Mouse (Mus musculus) liver, embryonic 13.5 days (tissue): Measurements from ENCODE around the gene Gm13723. TPM values are rescaled to one million over a fixed set of nuclear protein-coding genes. Genes with fewer than 3 reads are reported as not detected.

ENCODE experiments used
- ATAC-seq: fragments of 200-750 bp; cut with Nextera tagmentation; 2 replicates; pipeline ENCODE4 v1.8.0; 2017; ENCODE audit warnings: low read depth, mild to moderate bottlenecking, moderate number of reproducible peaks, moderate library complexity
- DNase-seq: peaks from one replicate; pipeline ENCODE4 v3.0.0; 2022
- H3K27ac ChIP-seq: fragments of 300-500 bp; sonication (generic); 2 replicates; pipeline ENCODE4 v1.5.1; 2015; ENCODE audit warnings: moderate library complexity, mild to moderate bottlenecking, inconsistent platforms
- H3K27me3 ChIP-seq: fragments of 300-500 bp; sonication (generic); 2 replicates; pipeline ENCODE4 v1.6.1; 2015; ENCODE audit warnings: mild to moderate bottlenecking, inconsistent platforms
- H3K36me3 ChIP-seq: fragments of 300-500 bp; sonication (generic); 2 replicates; pipeline ENCODE4 v1.6.1; 2015; ENCODE audit warnings: mild to moderate bottlenecking, inconsistent platforms
- H3K4me1 ChIP-seq: fragments of 300-500 bp; sonication (generic); replicated peaks from 2 replicates; pipeline ENCODE4 v1.6.1; 2015; ENCODE audit warnings: inconsistent platforms
- H3K4me2 ChIP-seq: fragments of 300-500 bp; sonication (generic); 2 replicates; pipeline ENCODE4 v1.6.1; 2015; ENCODE audit warnings: inconsistent platforms, mild to moderate bottlenecking, moderate library complexity
- H3K4me3 ChIP-seq: fragments of 300-500 bp; sonication (generic); replicated peaks from 2 replicates; pipeline ENCODE4 v1.5.1; 2015; ENCODE audit warnings: mild to moderate bottlenecking, inconsistent platforms
- H3K9ac ChIP-seq: fragments of 300-500 bp; sonication (generic); 2 replicates; pipeline ENCODE4 v1.6.1; 2015; ENCODE audit warnings: mild to moderate bottlenecking, inconsistent platforms
- H3K9me3 ChIP-seq: fragments of 300-500 bp; sonication (generic); replicated peaks from 2 replicates; pipeline ENCODE4 v1.6.1; 2016; ENCODE audit warnings: inconsistent platforms
- WGBS: fragments of 180-500 bp; shearing (Covaris S2); methylation state at CpG from one replicate; pipeline ENCODE4 v1.1.7; 2015; ENCODE audit not compliant: insufficient replicate concordance; 5-methylcytosine and 5-hydroxymethylcytosine counted together
- polyA plus RNA-seq: library from polyadenylated mRNA; unstranded; fragments of >200 nt; fragmentation: Nextera tagmentation; extraction: Ambion mirVana; gene quantifications from 2 replicates; pipeline ENCODE4 v1.2.1, GENCODE M21; 2015

The Gm13723 gene
- polyA plus RNA-seq, result not detected in 2 replicates

GRCm38 (mm10) chr2:86874702-86875101 lies at the start of gene Gm13723:
Gm13723 (minus strand) TSS chr2:86874802.
- no peak within 1 kb of the TSS for H3K4me2 ChIP-seq
- no peak within 1 kb of the TSS for H3K9ac ChIP-seq
- H3K27me3 ChIP-seq, result no peaks in the 10 kb centered on the region
- H3K4me3 ChIP-seq, result no peak within 1 kb of the TSS
- no peaks in the 10 kb centered on the region for H3K9me3 ChIP-seq
- DNase-seq (no peak), ATAC-seq (no peak)
- no peak within 1 kb of the TSS for H3K27ac ChIP-seq
- no peaks in the 10 kb centered on the region for H3K4me1 ChIP-seq
- 38% methylated on average over 1 of the region's 1 CpGs for WGBS
- H3K36me3 ChIP-seq, result no peaks in the 10 kb centered on the region

- Histone ChIP-seq H3K9ac (no peak overlapping the region), H3K36me3 (no peaks in the 10 kb centered on the region), H3K27ac (no peak overlapping the region), H3K4me2 (no peak overlapping the region), H3K9me3 (no peaks in the 10 kb centered on the region), H3K4me1 (no peaks in the 10 kb centered on the region), H3K27me3 (no peaks in the 10 kb centered on the region), H3K4me3 (no peak overlapping the region)
- ATAC-seq (no peak), DNase-seq (no peak)
- WGBS, result 64% methylated on average over 2 of the region's 2 CpGs
Observed at GRCm38 (mm10) chr2:86905647-86906046, 31.0 kb upstream of the Gm13723 start.

- WGBS, result 72% methylated on average over 1 of the region's 1 CpGs
- ATAC-seq, result no peak
Observed at GRCm38 (mm10) chr2:86892116-86892515, 17.5 kb upstream of the Gm13723 start, which contains the start of gene Olfr1097. Olfr1097 (minus strand) TSS chr2:86892216.

GRCm38 (mm10) chr2:86851596-86851995 lies 23.0 kb downstream of the Gm13723 start, which contains the start of gene Olfr1095:
Olfr1095 (minus strand) TSS chr2:86851696.
- 72% methylated on average over 3 of the region's 3 CpGs for WGBS
- Histone ChIP-seq H3K36me3 (no peaks in the 10 kb centered on the region), H3K4me1 (no peaks in the 10 kb centered on the region), H3K27ac (no peak within 1 kb of the TSS), H3K9ac (no peak within 1 kb of the TSS), H3K27me3 (no peaks in the 10 kb centered on the region), H3K4me2 (no peak within 1 kb of the TSS), H3K4me3 (no peak within 1 kb of the TSS), H3K9me3 (no peaks in the 10 kb centered on the region)
- DNase-seq (no peak), ATAC-seq (no peak)

More at GRCm38 (mm10) chr2:86892116-86892515, 17.5 kb upstream of the Gm13723 start, which contains the start of gene Olfr1097:
- Histone ChIP-seq H3K4me1 (no peaks in the 10 kb centered on the region), H3K27ac (no peak within 1 kb of the TSS), H3K4me3 (no peak within 1 kb of the TSS), H3K9ac (no peak within 1 kb of the TSS), H3K4me2 (no peak within 1 kb of the TSS), H3K9me3 (no peaks in the 10 kb centered on the region), H3K27me3 (no peaks in the 10 kb centered on the region), H3K36me3 (no peaks in the 10 kb centered on the region)
- DNase-seq, result no peak

- Histone ChIP-seq H3K4me1 (no peaks in the 10 kb centered on the region), H3K4me3 (no peak within 1 kb of the TSS), H3K27me3 (no peaks in the 10 kb centered on the region), H3K36me3 (no peaks in the 10 kb centered on the region), H3K4me2 (no peak within 1 kb of the TSS), H3K27ac (no peak within 1 kb of the TSS), H3K9ac (no peak within 1 kb of the TSS), H3K9me3 (0 out of 2 replicates have a peak, but pooled peaks cover 3% of the 10 kb centered on the region)
- no peak for ATAC-seq
- no peak for DNase-seq
Observed at GRCm38 (mm10) chr2:86824363-86824762, 50.2 kb downstream of the Gm13723 start, which contains the start of gene Olfr1094. Olfr1094 (plus strand) TSS chr2:86824663.

Other genes starting within 250 kb of the Gm13723 start
- not detected in 2 replicates for gene Olfr1084, start 235.1 kb downstream of the Gm13723 start, polyA plus RNA-seq
- not detected in 2 replicates for gene Olfr1085, start 212.8 kb downstream of the Gm13723 start, polyA plus RNA-seq
- not detected in 2 replicates for gene Olfr1086, start 194.7 kb downstream of the Gm13723 start, polyA plus RNA-seq
- gene Olfr1087, start 176.4 kb downstream of the Gm13723 start, polyA plus RNA-seq, result not detected in 2 replicates
- gene Olfr1089, start 141.1 kb downstream of the Gm13723 start, polyA plus RNA-seq, result not detected in 2 replicates
- gene Olfr1090, start 115.8 kb downstream of the Gm13723 start, polyA plus RNA-seq, result not detected in 2 replicates
- not detected in 2 replicates for gene Olfr1093, start 92.3 kb downstream of the Gm13723 start, polyA plus RNA-seq
- not detected in 2 replicates for gene Olfr141, start 64.8 kb downstream of the Gm13723 start, polyA plus RNA-seq
- gene Olfr1094, start 50.1 kb downstream of the Gm13723 start, polyA plus RNA-seq, result not detected in 2 replicates
- gene Olfr1095, start 23.1 kb downstream of the Gm13723 start, polyA plus RNA-seq, result not detected in 2 replicates
- not detected in 2 replicates for gene Olfr1097, start 17.4 kb upstream of the Gm13723 start, polyA plus RNA-seq
- gene Olfr1098, start 49.7 kb upstream of the Gm13723 start, polyA plus RNA-seq, result not detected in 2 replicates
- not detected in 2 replicates for gene Olfr1099, start 85.9 kb upstream of the Gm13723 start, polyA plus RNA-seq
- not detected in 2 replicates for gene Olfr1100, start 105.2 kb upstream of the Gm13723 start, polyA plus RNA-seq
- not detected in 2 replicates for gene Olfr1101, start 116.4 kb upstream of the Gm13723 start, polyA plus RNA-seq
- gene Olfr1102, start 123.6 kb upstream of the Gm13723 start, polyA plus RNA-seq, result not detected in 2 replicates
- gene Olfr1104, start 152.3 kb upstream of the Gm13723 start, polyA plus RNA-seq, result not detected in 2 replicates
- gene Olfr1105, start 161.7 kb upstream of the Gm13723 start, polyA plus RNA-seq, result not detected in 2 replicates
- gene Olfr1106, start 177.5 kb upstream of the Gm13723 start, polyA plus RNA-seq, result not detected in 2 replicates
- gene Olfr1107, start 201.0 kb upstream of the Gm13723 start, polyA plus RNA-seq, result not detected in 2 replicates
- not detected in 2 replicates for gene Olfr1109, start 221.2 kb upstream of the Gm13723 start, polyA plus RNA-seq
- not detected in 2 replicates for gene Olfr259, start 239.8 kb upstream of the Gm13723 start, polyA plus RNA-seq